Mouse (Mus musculus) hindbrain, embryonic 11.5 days (tissue): ENCODE data around the gene Zgpat. TPM values are rescaled to one million over a fixed set of nuclear protein-coding genes. Genes with fewer than 3 reads are reported as not detected.

Source experiments
- ATAC-seq: fragments of 200-750 bp; cut with Nextera tagmentation; 2 replicates; pipeline ENCODE4 v1.8.0; 2017; ENCODE audit warnings: mild to moderate bottlenecking, moderate TSS enrichment, moderate library complexity; ENCODE audit not compliant: low FRiP score
- DNase-seq: peaks from one replicate; pipeline ENCODE4 v3.0.0-alpha.2; 2015; ENCODE audit warnings: low spot score
- H3K27ac ChIP-seq: fragments of 300-500 bp; sonication (generic); 2 replicates; pipeline ENCODE4 v1.5.1; 2014; ENCODE audit warnings: mild to moderate bottlenecking, low read depth, low read length
- H3K27me3 ChIP-seq: fragments of 300-500 bp; sonication (generic); 2 replicates; pipeline ENCODE4 v1.6.1; 2014; ENCODE audit warnings: mild to moderate bottlenecking, low read length, moderate library complexity, mixed read lengths; ENCODE audit not compliant: control insufficient read depth, insufficient read depth
- H3K36me3 ChIP-seq: fragments of 300-500 bp; sonication (generic); 2 replicates; pipeline ENCODE4 v1.6.1; 2014; ENCODE audit warnings: mild to moderate bottlenecking, low read length, moderate library complexity, mixed read lengths; ENCODE audit not compliant: control insufficient read depth, insufficient read depth
- H3K4me1 ChIP-seq: fragments of 300-500 bp; sonication (generic); replicated peaks from 2 replicates; pipeline ENCODE4 v1.6.1; 2014; ENCODE audit warnings: low read length, mixed read lengths; ENCODE audit not compliant: control insufficient read depth, insufficient read depth
- H3K4me2 ChIP-seq: fragments of 300-500 bp; sonication (generic); replicated peaks from 2 replicates; pipeline ENCODE4 v1.6.1; 2014; ENCODE audit warnings: mild to moderate bottlenecking, low read depth, low read length
- H3K4me3 ChIP-seq: fragments of 300-500 bp; sonication (generic); 2 replicates; pipeline ENCODE4 v1.5.1; 2014; ENCODE audit warnings: low read depth, low read length
- H3K9ac ChIP-seq: fragments of 300-500 bp; sonication (generic); 2 replicates; pipeline ENCODE4 v1.6.1; 2014; ENCODE audit warnings: low read depth, low read length
- H3K9me3 ChIP-seq: fragments of 300-500 bp; sonication (generic); 2 replicates; pipeline ENCODE4 v1.6.1; 2016; ENCODE audit warnings: low read length; ENCODE audit not compliant: control insufficient read depth
- WGBS: fragments of 180-500 bp; shearing (Covaris S2); extraction: QIAGEN DNeasy Blood & Tissue Kit; methylation state at CpG from one replicate; pipeline ENCODE4 v1.1.7; 2014; 5-methylcytosine and 5-hydroxymethylcytosine counted together
- polyA plus RNA-seq: library from polyadenylated mRNA; unstranded; fragments of >200 nt; fragmentation: Nextera tagmentation; extraction: Ambion mirVana; gene quantifications from 2 replicates; pipeline ENCODE4 v1.2.1, GENCODE M21; 2014

Zgpat gene
- polyA plus RNA-seq, 1 experiment from 2014 or later: 33.4 TPM

DNA sequence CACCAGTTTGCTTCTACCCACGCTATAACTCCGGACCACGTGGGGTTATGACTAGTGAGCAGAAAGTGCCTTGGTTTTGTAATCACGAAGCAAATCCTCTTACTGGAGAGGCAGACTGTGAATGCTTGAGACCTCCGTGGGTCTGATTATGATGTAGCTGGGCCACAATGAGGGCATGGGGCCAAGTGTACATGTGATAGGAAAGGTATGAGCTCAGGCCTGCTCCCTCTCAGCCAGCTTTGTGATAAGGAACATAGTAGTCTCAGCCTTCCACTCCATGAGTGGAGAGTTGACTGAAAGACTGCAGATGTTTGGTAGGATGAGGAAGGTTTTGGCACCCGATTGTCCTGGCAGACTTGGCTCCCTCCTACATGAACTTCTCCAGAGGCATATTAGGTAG lies 22.0 kb upstream of the Zgpat start:
- Histone ChIP-seq H3K27me3 (no peaks in the 10 kb centered on the region), H3K36me3 (peaks cover 14% of the 10 kb centered on the region; the same call in 1 of the 2 replicates), H3K4me2 (no peak overlapping the region), H3K9ac (no peak overlapping the region), H3K9me3 (no peaks in the 10 kb centered on the region), H3K4me1 (no peaks in the 10 kb centered on the region), H3K27ac (no peak overlapping the region), H3K4me3 (no peak overlapping the region)
- WGBS: 96% methylated on average over 6 of the region's 6 CpGs
- ATAC-seq (no peak), DNase-seq (no peak)

DNA sequence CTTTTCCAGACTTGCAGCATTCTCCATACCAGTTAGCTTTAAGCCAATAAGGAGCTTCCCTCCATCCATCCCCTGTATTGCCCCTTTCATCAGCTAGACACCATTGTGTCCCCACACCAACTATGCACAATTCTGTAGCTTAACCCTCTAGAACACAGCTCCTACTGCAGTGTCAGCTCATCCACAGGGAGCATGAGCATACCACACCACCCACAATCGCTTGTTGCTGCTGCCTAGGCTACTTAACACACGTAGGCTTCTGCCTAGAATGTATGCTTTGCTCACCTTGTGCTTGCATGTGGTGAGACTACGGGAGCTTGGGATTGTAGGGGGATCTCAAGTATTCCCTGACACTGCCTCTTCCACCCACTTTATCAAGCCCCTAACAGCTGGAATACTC lies 7.9 kb upstream of the Zgpat start:
- Histone ChIP-seq H3K9me3 (no peaks in the 10 kb centered on the region), H3K27ac (no peak overlapping the region), H3K27me3 (no peaks in the 10 kb centered on the region), H3K4me2 (no peak overlapping the region), H3K4me3 (no peak overlapping the region), H3K36me3 (peaks cover 13% of the 10 kb centered on the region; the same call in 1 of the 2 replicates), H3K9ac (no peak overlapping the region), H3K4me1 (no peaks in the 10 kb centered on the region)
- 82% methylated on average over 3 of the region's 3 CpGs for WGBS
- no peak for DNase-seq
- ATAC-seq: no peak

DNA sequence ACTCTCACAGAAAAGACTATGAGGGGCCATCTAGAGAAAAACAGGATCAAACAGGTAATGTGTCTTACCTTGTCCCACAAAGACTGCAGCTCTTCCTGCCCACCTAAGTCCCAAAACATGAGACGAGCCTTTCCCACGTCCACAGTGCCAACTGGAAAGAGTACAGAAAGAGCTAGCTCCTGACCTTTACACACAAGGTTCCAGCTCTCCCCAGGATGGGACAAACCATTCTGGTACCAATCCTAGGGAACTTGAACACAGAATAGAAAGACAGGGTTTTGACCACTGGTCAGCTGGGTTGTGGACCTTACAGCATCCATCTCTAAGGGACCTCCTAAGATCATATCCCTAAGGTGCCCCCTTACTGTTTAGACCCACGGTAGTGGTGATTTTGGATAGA lies 782 bp upstream of the Zgpat start:
- Histone ChIP-seq H3K9ac (no peak overlapping the region; the same call in 1 of the 2 replicates), H3K4me1 (peaks cover 6% of the 10 kb centered on the region; the same call in 1 of the 2 replicates), H3K9me3 (no peaks in the 10 kb centered on the region), H3K4me2 (peak overlapping the region; percentile 89), H3K36me3 (peaks cover 8% of the 10 kb centered on the region; the same call in 1 of the 2 replicates), H3K4me3 (peak overlapping the region; percentile 88; the same call in 1 of the 2 replicates), H3K27me3 (no peaks in the 10 kb centered on the region), H3K27ac (no peak overlapping the region)
- DNase-seq: no peak
- 87% methylated on average over 3 of the region's 3 CpGs for WGBS
- no peak for ATAC-seq

DNA sequence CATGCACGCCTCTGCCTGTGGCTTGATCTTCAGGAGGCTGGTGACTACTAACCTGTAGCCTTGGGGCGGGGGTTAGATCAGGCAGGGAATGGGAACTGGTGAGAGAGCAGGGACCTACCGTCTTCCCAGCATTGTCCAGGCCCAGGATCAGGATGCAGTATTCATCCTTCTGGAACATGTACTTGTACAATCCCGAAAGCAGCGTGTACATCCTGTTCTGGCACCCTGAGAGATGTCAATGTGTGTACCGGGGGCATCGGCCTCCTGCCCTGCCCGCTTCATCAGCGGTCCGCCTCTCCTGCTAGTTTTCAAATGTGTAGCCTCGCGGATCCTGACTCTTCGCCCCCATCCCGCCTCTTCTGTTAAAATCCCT lies 255 bp upstream of the Zgpat start:
- peak overlapping the region; percentile 89 for H3K4me2 ChIP-seq
- 9% methylated on average over 14 of the region's 14 CpGs for WGBS
- peak overlapping the region; percentile 93 for H3K9ac ChIP-seq
- peaks cover 9% of the 10 kb centered on the region; the same call in 1 of the 2 replicates for H3K36me3 ChIP-seq
- no peak; the same call in 1 of the 2 replicates for ATAC-seq
- peaks cover 6% of the 10 kb centered on the region; the same call in 1 of the 2 replicates for H3K4me1 ChIP-seq
- H3K4me3 ChIP-seq: peak overlapping the region; percentile 88
- no peaks in the 10 kb centered on the region for H3K9me3 ChIP-seq
- DNase-seq: no peak
- H3K27ac ChIP-seq: peak overlapping the region; percentile 90; the same call in 1 of the 2 replicates
- no peaks in the 10 kb centered on the region for H3K27me3 ChIP-seq

DNA sequence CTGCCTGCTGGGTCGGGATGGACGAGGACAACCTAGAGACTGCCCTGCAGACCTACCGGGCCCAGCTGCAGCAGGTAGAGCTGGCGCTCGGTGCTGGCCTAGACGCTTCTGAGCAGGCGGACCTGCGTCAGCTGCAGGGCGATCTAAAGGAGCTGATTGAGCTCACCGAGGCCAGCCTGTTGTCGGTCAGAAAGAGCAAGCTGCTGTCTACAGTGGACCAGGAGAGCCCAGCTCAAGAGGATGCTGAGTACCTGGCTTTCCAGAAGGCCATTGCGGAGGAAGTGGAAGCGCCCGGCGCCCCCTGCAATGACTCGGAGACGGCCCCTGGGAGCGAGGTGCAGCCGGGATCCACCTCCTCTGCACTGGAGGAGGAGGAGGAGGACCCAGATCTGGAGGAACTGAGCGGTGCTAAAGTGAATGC lies 937 bp downstream of the Zgpat start:
- DNase-seq: peak; percentile 58
- peak overlapping the region; percentile 88 for H3K4me3 ChIP-seq
- peak overlapping the region; percentile 90 for H3K27ac ChIP-seq
- H3K27me3 ChIP-seq: no peaks in the 10 kb centered on the region
- H3K4me2 ChIP-seq: peak overlapping the region; percentile 89
- under 1% methylated on average over 20 of the region's 20 CpGs for WGBS
- peak; percentile 71 for ATAC-seq
- H3K9ac ChIP-seq: peak overlapping the region; percentile 93
- no peaks in the 10 kb centered on the region for H3K9me3 ChIP-seq
- H3K4me1 ChIP-seq: peaks cover 6% of the 10 kb centered on the region; the same call in 1 of the 2 replicates
- H3K36me3 ChIP-seq: peaks cover 12% of the 10 kb centered on the region

DNA sequence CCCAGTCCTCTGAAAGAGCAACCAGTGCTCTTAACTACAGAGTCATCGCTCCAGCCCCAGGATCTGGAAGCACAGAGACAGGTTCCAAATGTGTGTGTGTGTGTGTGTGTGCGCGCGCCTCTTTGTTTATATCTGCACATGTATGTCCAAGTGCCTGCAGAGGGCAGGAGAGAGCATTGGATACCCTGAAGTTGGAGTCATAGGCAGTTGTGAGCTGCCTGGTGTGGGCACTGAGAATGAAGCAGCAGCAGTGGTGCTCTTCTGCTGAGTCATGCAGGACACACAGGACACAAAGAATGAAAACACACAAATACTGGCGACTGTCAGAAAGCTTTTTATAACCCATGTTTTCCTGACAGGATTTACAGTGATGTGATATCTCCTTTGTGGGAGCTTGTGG lies 5.3 kb downstream of the Zgpat start:
- DNase-seq: no peak
- Histone ChIP-seq H3K9ac (no peak overlapping the region), H3K4me1 (no peaks in the 10 kb centered on the region), H3K9me3 (no peaks in the 10 kb centered on the region), H3K36me3 (peaks cover 8% of the 10 kb centered on the region), H3K27me3 (no peaks in the 10 kb centered on the region), H3K4me3 (no peak overlapping the region), H3K27ac (no peak overlapping the region), H3K4me2 (no peak overlapping the region)
- WGBS: 94% methylated on average over 5 of the region's 5 CpGs
- ATAC-seq: no peak

DNA sequence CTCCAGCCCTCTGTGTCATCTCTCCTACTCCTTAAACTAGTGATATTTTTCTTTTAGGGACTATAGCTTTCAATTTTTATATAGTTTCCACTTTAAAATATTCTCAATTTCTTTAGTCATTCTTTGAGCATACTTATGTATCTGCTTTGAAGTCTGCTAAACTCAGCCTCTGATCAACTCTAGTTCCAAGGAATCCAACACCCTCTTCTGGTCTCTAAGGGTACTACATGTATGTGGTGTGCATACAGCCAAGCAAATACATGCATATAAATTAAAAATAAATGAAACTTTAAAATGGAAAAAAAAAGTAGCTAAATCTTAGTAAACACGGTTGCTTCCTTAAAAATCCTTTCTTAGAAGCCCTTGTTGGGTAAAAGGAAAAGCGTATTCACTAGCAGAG lies 11.1 kb downstream of the Zgpat start:
- ATAC-seq: no peak

DNA sequence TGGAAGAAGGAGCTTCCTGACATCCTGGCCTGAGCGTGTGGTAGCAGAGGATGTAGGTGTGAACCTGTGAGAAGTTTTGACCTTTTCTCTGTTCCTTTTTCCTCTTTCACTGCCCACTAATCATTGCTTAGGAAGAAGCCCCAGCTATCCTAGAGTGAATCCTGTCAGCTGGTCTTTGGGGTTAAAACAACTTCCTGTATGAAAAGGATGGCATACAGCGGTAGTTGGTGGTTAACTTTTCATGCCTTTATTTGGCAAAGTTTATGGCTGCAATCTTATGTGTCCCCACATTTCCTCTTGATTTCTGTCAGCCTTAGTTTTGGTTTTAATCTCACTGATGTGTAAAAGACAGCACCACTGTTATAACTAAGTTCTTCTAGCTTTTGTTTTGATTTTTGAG lies 12.5 kb downstream of the Zgpat start:
- ATAC-seq (no peak), DNase-seq (no peak)
- Histone ChIP-seq H3K9me3 (no peaks in the 10 kb centered on the region), H3K4me2 (no peak overlapping the region), H3K4me3 (no peak overlapping the region), H3K27ac (no peak overlapping the region), H3K36me3 (peaks cover 8% of the 10 kb centered on the region), H3K9ac (no peak overlapping the region), H3K4me1 (no peaks in the 10 kb centered on the region), H3K27me3 (no peaks in the 10 kb centered on the region)
- WGBS: 76% methylated on average over 2 of the region's 2 CpGs

More for the DNA sequence above, 11.1 kb downstream of the Zgpat start:
- peaks cover 8% of the 10 kb centered on the region; the same call in 1 of the 2 replicates for H3K36me3 ChIP-seq
- H3K9me3 ChIP-seq: no peaks in the 10 kb centered on the region
- H3K4me2 ChIP-seq: no peak overlapping the region
- no peaks in the 10 kb centered on the region for H3K4me1 ChIP-seq
- WGBS: 94% methylated on average over 2 of the region's 2 CpGs
- no peak overlapping the region for H3K27ac ChIP-seq
- H3K27me3 ChIP-seq: no peaks in the 10 kb centered on the region
- no peak overlapping the region for H3K4me3 ChIP-seq
- DNase-seq: peak; percentile 40
- no peak overlapping the region for H3K9ac ChIP-seq

DNA sequence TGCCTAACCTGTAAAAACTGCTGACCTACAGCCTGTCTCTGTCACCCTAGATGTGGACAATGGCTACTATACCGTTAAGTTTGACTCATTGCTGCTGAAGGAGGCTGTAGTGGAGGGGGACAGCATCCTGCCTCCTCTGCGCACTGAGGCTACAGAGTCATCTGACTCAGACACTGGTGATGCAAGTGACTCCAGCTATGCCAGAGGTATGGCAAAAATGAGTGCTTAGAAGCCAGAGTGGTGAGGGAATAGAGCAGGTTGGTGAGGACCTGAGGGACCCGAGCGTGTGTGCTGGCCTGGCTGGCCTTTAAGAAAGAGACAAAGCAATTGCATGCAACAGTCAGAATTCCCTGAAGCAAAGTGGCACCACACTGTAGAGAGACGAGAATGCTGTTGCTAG lies 14.0 kb downstream of the Zgpat start:
- DNase-seq (no peak), ATAC-seq (no peak)
- no peak overlapping the region for H3K4me2 ChIP-seq
- no peak overlapping the region for H3K4me3 ChIP-seq
- no peaks in the 10 kb centered on the region for H3K9me3 ChIP-seq
- no peaks in the 10 kb centered on the region for H3K4me1 ChIP-seq
- no peak overlapping the region for H3K9ac ChIP-seq
- no peak overlapping the region for H3K27ac ChIP-seq
- peaks cover 10% of the 10 kb centered on the region for H3K36me3 ChIP-seq
- WGBS: 91% methylated on average over 5 of the region's 5 CpGs
- no peaks in the 10 kb centered on the region for H3K27me3 ChIP-seq
